Mouse (Mus musculus): ENCODE data around the gene Polr3gl.

The Polr3gl gene

DNA sequence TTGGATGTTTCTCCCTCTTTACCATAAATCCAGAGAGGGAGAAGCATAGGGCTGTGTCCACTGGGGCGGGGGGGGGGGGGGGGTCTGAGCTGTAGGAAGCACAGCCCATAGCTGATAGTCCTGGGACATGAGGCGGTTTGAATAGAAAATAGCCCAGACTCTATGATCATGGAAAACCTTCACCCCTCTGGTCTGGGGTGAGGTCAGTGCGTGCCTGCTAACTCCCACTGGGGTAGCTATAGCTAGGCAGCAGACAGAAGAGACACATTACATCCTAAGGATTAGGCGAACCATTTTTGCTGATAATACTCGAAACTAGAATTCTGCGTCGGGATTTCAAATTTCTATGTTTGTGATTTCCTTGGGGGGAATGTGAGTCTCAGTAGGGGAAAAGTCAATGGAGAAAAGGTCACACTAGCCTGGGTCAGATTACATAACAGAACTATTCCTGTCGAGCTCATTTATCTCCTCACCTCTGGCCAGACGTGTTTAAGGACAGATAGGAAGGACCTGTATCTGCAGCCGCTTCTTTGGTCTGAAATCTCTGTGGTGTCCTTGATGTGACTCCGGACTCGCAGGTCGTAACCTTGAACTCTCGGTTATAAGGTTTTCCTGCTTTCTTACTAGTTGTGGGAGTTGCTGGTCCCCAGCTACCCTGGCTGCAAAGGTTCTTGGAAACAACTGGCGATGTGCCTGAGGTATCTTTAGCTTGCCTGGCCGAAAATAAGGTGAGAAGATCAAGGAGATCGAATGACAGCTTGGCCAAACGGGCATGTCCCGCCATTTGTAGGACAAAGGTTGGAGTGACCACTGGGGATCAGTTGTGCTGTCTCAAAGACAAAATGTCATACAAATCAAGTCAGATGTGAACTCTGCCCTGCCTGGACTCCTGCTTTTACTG, 20.1 kb downstream of the Polr3gl start:
- DNase-seq (ENCODE audit: low spot score) = no peak

- DNase-seq (ENCODE audit: low spot score) = no peak
Measured at GRCm38 (mm10) chr3:96571896-96572698, 21.9 kb downstream of the Polr3gl start.

GRCm38 (mm10) chr3:96571336-96571735, 22.6 kb downstream of the Polr3gl start:
- DNase-seq (ENCODE audit: low spot score) = no peak

DNA sequence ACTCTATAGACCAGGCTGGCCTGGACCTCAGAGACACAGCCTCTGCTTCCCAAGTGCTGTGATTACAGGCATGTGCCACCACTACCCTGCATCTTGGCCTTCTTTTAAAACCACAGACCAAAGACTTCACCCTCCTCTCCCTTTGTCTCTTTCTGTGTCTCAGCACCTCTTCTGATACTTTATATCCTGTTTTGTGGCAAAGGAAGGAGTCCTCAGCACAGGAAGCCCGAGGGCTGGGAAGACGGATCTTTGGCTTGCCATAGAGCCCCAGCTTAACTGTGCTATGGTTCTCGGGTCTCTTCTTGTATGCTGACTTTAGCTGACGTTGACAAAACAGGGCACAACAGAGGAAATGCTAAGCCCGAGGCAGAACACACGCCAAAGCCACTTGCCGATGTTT, 23.3 kb downstream of the Polr3gl start:
- DNase-seq (ENCODE audit: low spot score) = no peak

- no peak for DNase-seq (ENCODE audit: low spot score)
Measured at GRCm38 (mm10) chr3:96569966-96570605, 23.9 kb downstream of the Polr3gl start.

DNA sequence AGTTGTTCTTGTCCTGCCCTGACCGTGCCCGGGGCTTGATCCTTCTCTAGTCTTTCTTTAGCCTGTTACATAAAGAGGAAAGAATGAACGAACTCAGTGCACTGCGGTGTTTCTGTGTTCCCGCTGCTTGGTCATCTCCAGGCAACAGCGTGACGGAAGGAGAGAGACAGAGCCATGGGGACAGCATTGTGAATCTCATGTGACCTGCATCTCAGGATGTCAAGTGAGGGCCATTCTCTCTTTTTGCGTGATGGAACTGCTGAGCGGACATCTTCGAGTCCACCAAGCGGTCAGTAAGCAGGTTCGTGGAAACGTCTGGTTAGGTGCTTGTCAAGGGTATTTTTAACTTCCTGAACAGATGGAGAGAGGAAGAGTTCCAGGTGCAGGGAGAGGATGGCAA, 24.5 kb downstream of the Polr3gl start:
- DNase-seq (ENCODE audit: low spot score) = no peak

DNA sequence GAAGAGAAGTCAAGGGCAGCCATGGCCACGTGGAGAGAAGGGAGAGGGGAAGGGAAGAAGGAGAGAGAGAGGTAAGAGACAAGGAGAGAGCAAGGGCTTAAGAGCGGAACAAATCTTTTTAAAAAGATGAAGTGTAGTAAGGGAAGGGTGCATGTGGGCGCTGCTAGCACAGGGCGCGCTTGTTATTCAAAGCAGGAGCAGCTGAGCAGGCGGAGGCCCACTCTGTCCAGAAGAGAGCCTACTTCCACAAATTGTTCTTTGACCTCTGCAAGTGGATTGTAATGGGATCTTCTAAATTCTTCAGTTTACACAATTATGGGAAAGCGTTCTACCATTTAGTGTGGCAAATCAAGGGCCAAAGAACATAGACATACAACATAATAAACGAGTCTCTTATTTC, 25.4 kb downstream of the Polr3gl start:
- DNase-seq (ENCODE audit: low spot score) = no peak

- DNase-seq (ENCODE audit: low spot score) = no peak
Measured at GRCm38 (mm10) chr3:96566661-96567450, 27.1 kb downstream of the Polr3gl start.

DNA sequence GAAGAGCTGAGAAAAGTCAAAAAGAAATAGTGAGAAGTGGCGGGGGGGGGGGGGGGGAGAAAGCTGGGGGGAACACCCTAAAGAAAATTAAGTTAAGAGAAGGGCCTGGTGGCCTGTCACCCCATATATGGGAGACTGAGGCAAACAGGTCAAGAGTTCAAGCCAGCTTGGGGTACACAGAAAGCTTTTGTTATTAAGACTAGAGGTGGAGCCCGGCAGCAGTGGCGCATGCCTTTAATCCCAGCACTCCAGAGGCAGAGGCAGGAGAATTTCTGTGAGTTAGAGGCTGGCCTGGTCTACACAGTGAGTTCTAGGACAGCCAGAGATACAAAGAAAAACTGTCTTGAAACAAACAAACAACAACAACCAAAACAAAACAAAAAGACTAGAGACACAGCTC, 28.9 kb downstream of the Polr3gl start:
- DNase-seq (ENCODE audit: low spot score) = no peak

GRCm38 (mm10) chr3:96564633-96565032, 29.3 kb downstream of the Polr3gl start:
- no peak for DNase-seq (ENCODE audit: low spot score)

GRCm38 (mm10) chr3:96563911-96564632, 29.9 kb downstream of the Polr3gl start:
- no peak for DNase-seq (ENCODE audit: low spot score)

DNA sequence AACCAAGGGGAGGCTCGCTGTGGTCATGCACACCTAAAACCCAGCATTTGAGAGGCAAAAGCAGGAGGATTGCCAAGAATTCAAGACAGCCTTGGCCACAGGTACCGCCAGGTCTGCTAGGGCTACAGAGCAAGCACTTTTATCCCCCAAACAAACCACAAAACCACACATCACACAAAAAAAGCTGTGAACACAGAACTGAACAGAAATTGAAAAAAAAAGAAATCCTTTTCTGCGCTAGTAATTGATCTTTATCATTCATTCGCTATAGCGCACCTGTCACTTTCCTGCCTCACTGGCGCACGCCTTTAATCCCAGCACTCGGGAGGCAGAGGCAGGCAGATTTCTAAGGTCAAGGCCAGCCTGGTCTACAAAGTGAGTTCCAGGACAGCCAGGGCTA, 30.7 kb downstream of the Polr3gl start:
- DNase-seq (ENCODE audit: low spot score) = no peak

DNA sequence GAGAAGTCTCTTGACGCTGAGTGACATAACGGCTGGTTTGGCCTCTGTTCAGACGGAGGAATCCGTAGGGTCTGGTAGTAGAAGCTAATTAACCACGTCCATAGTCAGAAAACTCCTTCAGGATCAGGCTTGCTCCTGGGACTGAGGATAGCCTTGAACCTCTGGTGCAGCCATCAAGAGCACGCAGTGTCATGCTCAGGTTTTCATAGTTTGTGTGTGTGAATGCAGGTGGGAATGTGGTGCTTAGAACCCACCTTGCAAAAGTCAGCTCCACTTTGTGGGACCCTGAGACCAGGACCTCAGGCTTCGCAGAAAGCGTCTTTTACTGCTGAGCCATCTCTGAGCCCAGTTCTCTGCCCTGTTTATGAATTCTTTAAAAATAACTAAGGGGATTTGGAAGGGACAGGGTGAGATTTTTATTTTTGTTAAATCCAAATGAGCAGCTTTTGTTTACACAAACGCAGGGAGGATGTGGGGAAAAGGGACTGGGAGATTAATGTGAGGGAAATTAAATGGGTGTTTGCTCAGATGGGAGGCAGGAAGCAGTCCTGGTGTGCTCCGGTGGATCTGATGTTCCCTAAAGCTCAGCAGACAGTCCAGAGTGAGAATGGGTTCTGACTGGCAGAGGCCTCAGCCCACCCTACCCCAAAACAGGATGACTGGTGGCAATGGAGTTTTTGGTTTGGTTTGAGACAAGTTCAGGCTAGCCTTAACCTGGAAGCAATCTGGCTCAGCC, 31.9 kb downstream of the Polr3gl start:
- DNase-seq (ENCODE audit: low spot score) = no peak

GRCm38 (mm10) chr3:96560881-96561668, 32.9 kb downstream of the Polr3gl start:
- no peak for DNase-seq (ENCODE audit: low spot score)

- no peak for DNase-seq (ENCODE audit: low spot score)
Measured at GRCm38 (mm10) chr3:96559911-96560850, 33.8 kb downstream of the Polr3gl start.

GRCm38 (mm10) chr3:96559398-96559910, 34.5 kb downstream of the Polr3gl start:
- DNase-seq (ENCODE audit: low spot score) = no peak

GRCm38 (mm10) chr3:96558668-96559196, 35.2 kb downstream of the Polr3gl start:
- DNase-seq (ENCODE audit: low spot score) = no peak

DNA sequence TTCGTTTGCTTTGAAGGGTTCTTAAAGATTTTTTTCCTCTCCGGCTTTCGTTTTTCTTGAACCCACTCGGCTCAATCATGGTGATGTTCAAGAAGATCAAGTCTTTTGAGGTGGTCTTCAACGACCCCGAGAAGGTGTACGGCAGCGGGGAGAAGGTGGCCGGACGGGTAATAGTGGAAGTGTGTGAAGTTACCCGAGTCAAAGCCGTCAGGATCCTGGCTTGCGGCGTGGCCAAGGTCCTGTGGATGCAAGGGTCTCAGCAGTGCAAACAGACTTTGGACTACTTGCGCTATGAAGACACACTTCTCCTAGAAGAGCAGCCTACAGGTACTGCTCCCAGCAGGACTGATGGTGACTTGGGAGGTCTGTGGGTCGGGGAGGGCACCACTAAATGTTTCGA, 35.8 kb downstream of the Polr3gl start:
- no peak for DNase-seq (ENCODE audit: low spot score)

All from urinary bladder, postnatal 25 days (tissue).